10 mouse cellular contexts compared by ENCODE assay signal in genomic region chr12:110277259-110277964, GRCm38 (mm10). TPM values are rescaled to one million over a fixed set of nuclear protein-coding genes. Genes with fewer than 3 reads are reported as not detected.
DNase-seq lines count a peak whose midpoint lies in the region; ATAC-seq lines count a peak whose summit lies in the region.
"Had no signal": no experiment of that assay in that cellular context is flagged by ENCODE, and none has a peak within 500 bp of the region (broad histone marks: within the 10 kb centered on the region; RNA-seq: fewer than 3 reads in every experiment).

No protein-coding gene starts in this region.

- no peaks in the 10 kb centered on the region for H3K36me3 ChIP-seq in heart, embryonic 12.5 days
- H3K36me3 ChIP-seq in embryonic facial prominence, embryonic 10.5 days (replicated peaks): no peaks in the 10 kb centered on the region
- H3K36me3 ChIP-seq in intestine, embryonic 15.5 days: no peaks in the 10 kb centered on the region
- no peaks in the 10 kb centered on the region for H3K36me3 ChIP-seq in midbrain, embryonic 15.5 days (replicated peaks)

- peaks cover 10% of the 10 kb centered on the region for H3K4me1 ChIP-seq in heart, embryonic 12.5 days (replicated peaks)
- H3K4me1 ChIP-seq in embryonic facial prominence, embryonic 10.5 days: peaks cover 32% of the 10 kb centered on the region
- peaks cover 22% of the 10 kb centered on the region for H3K4me1 ChIP-seq in intestine, embryonic 15.5 days (replicated peaks)
- H3K4me1 ChIP-seq in midbrain, embryonic 15.5 days: peaks cover 24% of the 10 kb centered on the region

- peaks cover 100% of the 10 kb centered on the region for H3K27me3 ChIP-seq in heart, embryonic 12.5 days (replicated peaks)
- peaks cover 100% of the 10 kb centered on the region for H3K27me3 ChIP-seq in embryonic facial prominence, embryonic 10.5 days (replicated peaks; ENCODE audit: low read depth, poor library complexity, severe bottlenecking)
- H3K27me3 ChIP-seq in intestine, embryonic 15.5 days (replicated peaks): peaks cover 77% of the 10 kb centered on the region
- H3K27me3 ChIP-seq in midbrain, embryonic 15.5 days (replicated peaks): peaks cover 83% of the 10 kb centered on the region

- no peak for ATAC-seq in heart, embryonic 12.5 days (ENCODE audit: insufficient number of reproducible peaks, low FRiP score)
- peak; percentile 2; the same call in 1 of the 2 replicates for ATAC-seq in intestine, embryonic 15.5 days
- ATAC-seq in midbrain, embryonic 15.5 days (replicated peaks): no peak
- ATAC-seq: CD4-positive, CD25-positive, alpha-beta regulatory T cell, adult 4 months had no signal

- 3% methylated on average over 33 of the region's 33 CpGs for WGBS in heart, embryonic 12.5 days
- WGBS in embryonic facial prominence, embryonic 10.5 days: 3% methylated on average over 33 of the region's 33 CpGs
- 6% methylated on average over 33 of the region's 33 CpGs for WGBS in intestine, embryonic 15.5 days
- WGBS in midbrain, embryonic 15.5 days: 2% methylated on average over 33 of the region's 33 CpGs

- no peak overlapping the region for H3K27ac ChIP-seq in heart, embryonic 12.5 days (ENCODE audit: poor library complexity, severe bottlenecking)
- H3K27ac ChIP-seq in embryonic facial prominence, embryonic 10.5 days (replicated peaks): 0 out of 2 replicates have a peak overlapping the region, but pooled peaks have one; percentile 10
- H3K27ac ChIP-seq in intestine, embryonic 15.5 days: no peak overlapping the region
- no peak overlapping the region for H3K27ac ChIP-seq in midbrain, embryonic 15.5 days
- H3K27ac ChIP-seq: macrophage had no signal

- H3K9ac ChIP-seq in heart, embryonic 12.5 days: no peak overlapping the region
- H3K9ac ChIP-seq in intestine, embryonic 15.5 days: no peak overlapping the region; the same call in 1 of the 2 replicates
- H3K9ac ChIP-seq in midbrain, embryonic 15.5 days: no peak overlapping the region

- no peaks in the 10 kb centered on the region for H3K9me3 ChIP-seq in heart, embryonic 12.5 days (replicated peaks)
- no peaks in the 10 kb centered on the region for H3K9me3 ChIP-seq in embryonic facial prominence, embryonic 10.5 days
- no peaks in the 10 kb centered on the region for H3K9me3 ChIP-seq in intestine, embryonic 15.5 days
- no peaks in the 10 kb centered on the region for H3K9me3 ChIP-seq in midbrain, embryonic 15.5 days

- peak overlapping the region; percentile 70 for H3K4me2 ChIP-seq in heart, embryonic 12.5 days
- peak overlapping the region; percentile 87 for H3K4me2 ChIP-seq in intestine, embryonic 15.5 days (replicated peaks)
- peak overlapping the region; percentile 78 for H3K4me2 ChIP-seq in midbrain, embryonic 15.5 days

- no peak for DNase-seq in heart, postnatal 36 days
- DNase-seq in embryonic facial prominence, embryonic 10.5 days (ENCODE audit: low spot score): peak; percentile 40
- no peak for DNase-seq in ovary, postnatal 36 days (ENCODE audit: low spot score)
- DNase-seq in gastrocnemius, postnatal 25 days: no peak
- DNase-seq in layer of hippocampus, adult 9-10 months (ENCODE audit: low spot score): no peak

- intact Hi-C loops in heart, postnatal 36 days (cut with DNase I): no loop called here

- peak overlapping the region; percentile 44 for H3K4me3 ChIP-seq in heart, embryonic 12.5 days
- peak overlapping the region; percentile 57 for H3K4me3 ChIP-seq in embryonic facial prominence, embryonic 10.5 days
- peak overlapping the region; percentile 50 for H3K4me3 ChIP-seq in intestine, embryonic 15.5 days (replicated peaks)
- H3K4me3 ChIP-seq in midbrain, embryonic 15.5 days: peak overlapping the region; percentile 48

RNA-seq across cellular contexts. Expression of gene Dio3, which starts 1.5 kb away (rescaled TPM):
- 0.29 TPM in 1 of 2 replicates, not detected in the other for polyA plus RNA-seq in heart, embryonic 12.5 days (2016; fragmentation: Nextera tagmentation; extraction: Ambion mirVana)
- not detected for total RNA-seq in heart, postnatal 36 days (2021)
- 0.89 and 1.2 TPM in 2 replicates for polyA plus RNA-seq in embryonic facial prominence, embryonic 10.5 days (2016; fragmentation: Nextera tagmentation; extraction: Ambion mirVana)
- 1.7 and 2.2 TPM in 2 replicates for polyA plus RNA-seq in intestine, embryonic 15.5 days (2015; fragmentation: Nextera tagmentation; extraction: Ambion mirVana)
- 2.0 and 3.1 TPM in 2 replicates for polyA plus RNA-seq in midbrain, embryonic 15.5 days (2015; fragmentation: Nextera tagmentation; extraction: Ambion mirVana)
- total RNA-seq in gastrocnemius, postnatal 25 days (2021): under 1 TPM in 1 of 2 experiments, not detected in 1; 0.21 TPM
- polyA plus RNA-seq: CD4-positive, CD25-positive, alpha-beta regulatory T cell, adult 4 months; macrophage had no signal
